Mouse (Mus musculus) urinary bladder, postnatal 14 days (tissue): ENCODE measurements around the gene Sardh.

ENCODE experiments used
- DNase-seq: peaks from one replicate; pipeline ENCODE4 v3.0.0; 2021; ENCODE audit warnings: low spot score

Sardh gene

GRCm38 (mm10) chr2:27248211-27248610 lies at the start of gene Sardh:
TSS of gene Sardh (minus strand) at chr2:27248337.
- DNase-seq = no peak

GRCm38 (mm10) chr2:27296656-27297406 lies 48.7 kb upstream of the Sardh start:
- DNase-seq = no peak

- no peak for DNase-seq
Observed at GRCm38 (mm10) chr2:27294777-27295176, 46.6 kb upstream of the Sardh start.

- peak; percentile 83 for DNase-seq
Observed at GRCm38 (mm10) chr2:27289019-27289418, 40.9 kb upstream of the Sardh start.

- DNase-seq = no peak
Observed at GRCm38 (mm10) chr2:27286971-27287710, 39.0 kb upstream of the Sardh start.

GRCm38 (mm10) chr2:27284441-27284840 lies 36.3 kb upstream of the Sardh start:
- no peak for DNase-seq

GRCm38 (mm10) chr2:27281771-27282170 lies 33.6 kb upstream of the Sardh start:
- no peak for DNase-seq

GRCm38 (mm10) chr2:27280920-27281611 lies 32.9 kb upstream of the Sardh start:
- DNase-seq = peak; percentile 75

- DNase-seq = no peak
Observed at GRCm38 (mm10) chr2:27278859-27279258, 30.7 kb upstream of the Sardh start.

GRCm38 (mm10) chr2:27268325-27268724 lies 20.2 kb upstream of the Sardh start:
- DNase-seq = no peak

GRCm38 (mm10) chr2:27265819-27266218 lies 17.7 kb upstream of the Sardh start:
- DNase-seq = no peak

GRCm38 (mm10) chr2:27262984-27263383 lies 14.8 kb upstream of the Sardh start:
- no peak for DNase-seq

- DNase-seq = no peak
Observed at GRCm38 (mm10) chr2:27251434-27251833, 3.3 kb upstream of the Sardh start.

GRCm38 (mm10) chr2:27247487-27247863 lies 662 bp downstream of the Sardh start:
- no peak for DNase-seq

GRCm38 (mm10) chr2:27246712-27247486 lies 1.2 kb downstream of the Sardh start:
- peak; percentile 90 for DNase-seq

- DNase-seq = no peak
Observed at GRCm38 (mm10) chr2:27245947-27246346, 2.2 kb downstream of the Sardh start.

GRCm38 (mm10) chr2:27237342-27237741 lies 10.8 kb downstream of the Sardh start:
- DNase-seq = peak; percentile 65

GRCm38 (mm10) chr2:27235729-27236128 lies 12.4 kb downstream of the Sardh start:
- peak; percentile 73 for DNase-seq

- peak; percentile 58 for DNase-seq
Observed at GRCm38 (mm10) chr2:27232376-27232775, 15.8 kb downstream of the Sardh start.

- DNase-seq = no peak
Observed at GRCm38 (mm10) chr2:27229481-27230105, 18.5 kb downstream of the Sardh start.

- DNase-seq = no peak
Observed at GRCm38 (mm10) chr2:27228809-27229480, 19.2 kb downstream of the Sardh start.
